Mouse (Mus musculus) neural tube, embryonic 13.5 days (tissue): ENCODE results near the gene Carns1. TPM values are rescaled to one million over a fixed set of nuclear protein-coding genes. Genes with fewer than 3 reads are reported as not detected.
"Not testable (repeated sequence)": the region's sequence is repeated elsewhere in the genome, so short reads cannot be mapped to it uniquely, and the experiment has no call there.

Source experiments
- ATAC-seq: fragments of 200-750 bp; cut with Nextera tagmentation; 2 replicates; pipeline ENCODE4 v1.8.0; 2017; ENCODE audit warnings: low read depth, mild to moderate bottlenecking, moderate TSS enrichment, moderate library complexity
- H3K27ac ChIP-seq: fragments of 300-500 bp; sonication (generic); replicated peaks from 2 replicates; pipeline ENCODE4 v1.5.1; 2015; ENCODE audit warnings: moderate library complexity, mild to moderate bottlenecking, inconsistent platforms
- H3K27me3 ChIP-seq: fragments of 300-500 bp; sonication (generic); 2 replicates; pipeline ENCODE4 v1.6.1; 2015; ENCODE audit warnings: mild to moderate bottlenecking, inconsistent platforms
- H3K36me3 ChIP-seq: fragments of 300-500 bp; sonication (generic); 2 replicates; pipeline ENCODE4 v1.6.1; 2015; ENCODE audit warnings: mild to moderate bottlenecking, inconsistent platforms
- H3K4me1 ChIP-seq: fragments of 300-500 bp; sonication (generic); replicated peaks from 2 replicates; pipeline ENCODE4 v1.6.1; 2015; ENCODE audit warnings: inconsistent platforms
- H3K4me2 ChIP-seq: fragments of 300-500 bp; sonication (generic); 2 replicates; pipeline ENCODE4 v1.6.1; 2015; ENCODE audit warnings: inconsistent platforms, mild to moderate bottlenecking, moderate library complexity
- H3K4me3 ChIP-seq: fragments of 300-500 bp; sonication (generic); 2 replicates; pipeline ENCODE4 v1.5.1; 2015; ENCODE audit warnings: mild to moderate bottlenecking, inconsistent platforms
- H3K9ac ChIP-seq: fragments of 300-500 bp; sonication (generic); 2 replicates; pipeline ENCODE4 v1.6.1; 2015; ENCODE audit warnings: moderate library complexity, mild to moderate bottlenecking, inconsistent platforms
- H3K9me3 ChIP-seq: fragments of 300-500 bp; sonication (generic); 2 replicates; pipeline ENCODE4 v1.6.1; 2016; ENCODE audit warnings: inconsistent platforms
- WGBS: fragments of 180-500 bp; shearing (Covaris S2); methylation state at CpG from one replicate; pipeline ENCODE4 v1.1.7; 2015; 5-methylcytosine and 5-hydroxymethylcytosine counted together
- polyA plus RNA-seq: library from polyadenylated mRNA; unstranded; fragments of >200 nt; fragmentation: Nextera tagmentation; extraction: Ambion mirVana; gene quantifications from 2 replicates; pipeline ENCODE4 v1.2.1, GENCODE M21; 2015

The Carns1 gene
- polyA plus RNA-seq, 1 experiment from 2014 or later, result 5.1 TPM

DNA sequence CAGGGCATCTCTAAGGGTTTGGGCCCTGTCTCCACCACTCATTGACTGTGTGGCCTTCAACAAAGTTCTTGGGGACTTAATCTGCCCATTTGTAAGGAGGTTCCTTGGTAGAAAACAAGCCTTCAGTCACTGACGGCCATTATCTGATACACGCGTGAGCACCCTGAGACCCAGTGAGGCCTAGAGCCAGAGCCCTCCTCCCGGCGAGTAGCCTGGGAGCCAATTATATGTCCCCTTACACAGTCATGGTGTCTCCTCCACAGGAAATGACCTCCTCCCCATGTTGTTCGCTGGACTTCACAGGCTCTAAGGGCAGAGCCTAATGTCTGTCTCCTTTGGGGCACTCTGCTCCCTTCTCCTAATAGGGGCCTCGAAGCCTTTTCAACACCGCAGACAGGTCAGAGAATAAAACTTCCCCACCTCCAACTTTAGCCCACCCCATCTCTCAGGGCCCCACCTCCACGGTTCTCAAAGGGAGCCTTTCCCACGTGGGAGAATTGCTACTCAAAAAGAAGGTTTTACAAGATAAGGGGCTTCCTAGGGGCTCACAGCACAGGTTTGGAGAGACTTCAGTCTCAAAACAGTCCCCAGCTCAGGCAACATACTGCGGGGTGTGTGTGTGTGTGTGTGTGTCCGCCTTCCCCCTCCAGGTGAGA lies 28.8 kb downstream of the Carns1 start:
- Histone ChIP-seq H3K4me1 (peaks cover 23% of the 10 kb centered on the region), H3K27ac (no peak overlapping the region), H3K9ac (no peak overlapping the region), H3K9me3 (no peaks in the 10 kb centered on the region), H3K4me2 (no peak overlapping the region), H3K36me3 (peaks cover 16% of the 10 kb centered on the region), H3K4me3 (no peak overlapping the region), H3K27me3 (no peaks in the 10 kb centered on the region)
- no peak for ATAC-seq
- WGBS, result 65% methylated on average over 12 of the region's 12 CpGs

DNA sequence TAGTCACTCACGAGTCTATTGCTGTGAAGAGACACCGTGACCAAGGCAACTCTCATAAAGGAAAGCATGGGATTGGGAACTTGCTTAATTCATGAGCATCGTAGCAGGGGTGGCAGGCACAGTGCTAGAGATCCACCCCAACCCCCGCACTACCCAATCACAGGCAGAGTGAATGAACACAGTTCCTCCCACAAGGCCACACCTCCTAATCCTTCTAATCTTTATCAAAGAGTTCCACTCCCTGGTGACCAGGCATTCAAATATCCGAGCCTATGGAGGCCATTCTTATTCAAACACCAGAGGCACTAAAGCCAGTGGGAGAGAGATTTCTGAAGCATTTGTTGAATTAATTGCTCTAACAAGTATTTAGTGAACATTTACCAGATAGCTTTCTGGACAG lies 29.3 kb downstream of the Carns1 start:
- Histone ChIP-seq H3K9me3 (no peaks in the 10 kb centered on the region), H3K27ac (no peak overlapping the region), H3K4me1 (peaks cover 23% of the 10 kb centered on the region), H3K4me3 (no peak overlapping the region), H3K36me3 (peaks cover 12% of the 10 kb centered on the region), H3K27me3 (no peaks in the 10 kb centered on the region), H3K4me2 (no peak overlapping the region), H3K9ac (no peak overlapping the region)
- 84% methylated on average over 5 of the region's 5 CpGs for WGBS
- ATAC-seq, result no peak

GRCm38 (mm10) chr19:4144550-4145498 lies 30.5 kb downstream of the Carns1 start:
- Histone ChIP-seq H3K9ac (no peak overlapping the region), H3K4me2 (no peak overlapping the region), H3K36me3 (0 out of 2 replicates have a peak, but pooled peaks cover under 1% of the 10 kb centered on the region), H3K27ac (no peak overlapping the region), H3K4me1 (peaks cover 19% of the 10 kb centered on the region), H3K27me3 (no peaks in the 10 kb centered on the region), H3K9me3 (no peaks in the 10 kb centered on the region), H3K4me3 (no peak overlapping the region)
- WGBS, result 85% methylated on average over 16 of the region's 16 CpGs
- no peak for ATAC-seq

DNA sequence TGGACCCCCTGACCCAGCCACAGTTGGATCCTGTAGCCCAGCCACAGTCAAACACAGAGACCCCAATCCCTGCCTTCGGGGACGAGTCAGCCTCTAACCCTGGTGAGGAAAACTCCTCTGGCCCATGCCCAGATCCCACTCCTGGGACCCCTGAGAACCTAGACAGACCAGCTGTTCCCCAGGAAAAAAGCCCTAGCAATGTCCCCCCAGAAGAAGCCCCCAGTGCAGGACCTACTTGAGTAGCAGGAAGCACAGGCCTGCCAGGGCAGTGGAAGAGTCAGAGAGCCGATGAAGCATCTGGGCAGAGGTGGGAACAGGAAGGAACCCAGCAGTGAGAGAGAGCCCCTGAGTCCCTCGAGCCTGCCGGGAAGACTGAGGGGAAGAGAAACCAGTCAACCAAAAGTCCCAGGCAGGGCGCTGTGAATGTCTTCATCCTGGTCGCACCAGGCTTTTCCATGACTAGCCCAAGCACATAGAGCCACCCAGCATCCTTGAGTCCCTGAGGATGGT lies 31.5 kb downstream of the Carns1 start, which contains the start of gene Cabp4:
Gene Cabp4, minus strand, starts transcription at position 275 of the 510 bp plus-strand sequence.
- H3K36me3 ChIP-seq, result no peaks in the 10 kb centered on the region
- H3K4me1 ChIP-seq, result peaks cover 16% of the 10 kb centered on the region
- ATAC-seq, result no peak
- H3K4me2 ChIP-seq, result no peak within 1 kb of the TSS
- no peak within 1 kb of the TSS for H3K9ac ChIP-seq
- no peaks in the 10 kb centered on the region for H3K27me3 ChIP-seq
- H3K27ac ChIP-seq, result no peak within 1 kb of the TSS
- 84% methylated on average over 7 of the region's 7 CpGs for WGBS
- no peak within 1 kb of the TSS for H3K4me3 ChIP-seq
- H3K9me3 ChIP-seq, result no peaks in the 10 kb centered on the region

DNA sequence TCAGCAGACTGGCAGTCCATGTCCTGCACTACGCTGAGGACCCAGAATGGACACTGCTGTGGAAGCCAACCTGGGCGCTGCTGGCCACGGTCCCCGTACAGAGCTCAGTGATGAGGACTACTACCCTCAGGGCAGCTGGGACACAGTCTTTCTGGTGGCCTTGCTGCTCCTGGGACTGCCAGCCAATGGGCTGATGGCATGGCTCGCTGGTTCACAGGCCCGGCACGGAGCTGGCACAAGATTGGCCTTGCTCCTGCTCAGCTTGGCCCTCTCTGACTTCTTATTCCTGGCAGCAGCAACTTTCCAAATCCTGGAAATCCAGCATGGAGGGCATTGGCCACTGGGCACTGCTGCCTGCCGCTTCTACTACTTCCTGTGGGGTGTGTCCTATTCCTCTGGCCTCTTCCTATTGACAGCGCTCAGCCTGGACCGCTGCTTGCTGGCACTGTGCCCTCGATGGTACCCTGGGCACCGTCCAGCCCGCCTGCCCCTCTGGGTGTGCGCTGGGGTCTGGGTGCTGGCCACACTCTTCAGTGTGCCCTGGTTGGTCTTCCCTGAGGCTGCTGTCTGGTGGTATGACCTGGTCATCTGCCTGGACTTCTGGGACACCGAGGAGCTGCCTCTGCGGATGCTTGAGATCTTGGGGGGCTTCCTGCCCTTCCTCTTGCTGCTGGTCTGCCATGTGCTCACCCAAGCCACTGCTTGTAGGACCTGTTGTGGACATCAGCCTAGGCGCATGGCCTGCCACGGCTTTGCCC lies 32.7 kb downstream of the Carns1 start:
- H3K27ac ChIP-seq, result no peak overlapping the region
- peaks cover 11% of the 10 kb centered on the region for H3K4me1 ChIP-seq
- no peaks in the 10 kb centered on the region for H3K9me3 ChIP-seq
- H3K36me3 ChIP-seq, result no peaks in the 10 kb centered on the region
- no peaks in the 10 kb centered on the region for H3K27me3 ChIP-seq
- no peak for ATAC-seq
- WGBS, result 91% methylated on average over 18 of the region's 18 CpGs
- H3K4me3 ChIP-seq, result no peak overlapping the region
- H3K4me2 ChIP-seq, result no peak overlapping the region
- no peak overlapping the region for H3K9ac ChIP-seq

GRCm38 (mm10) chr19:4140147-4140546 lies 35.1 kb downstream of the Carns1 start:
- no peak overlapping the region for H3K4me3 ChIP-seq
- no peaks in the 10 kb centered on the region for H3K27me3 ChIP-seq
- no peaks in the 10 kb centered on the region for H3K9me3 ChIP-seq
- H3K4me1 ChIP-seq, result peaks cover 10% of the 10 kb centered on the region; the same call in 1 of the 2 replicates
- H3K9ac ChIP-seq, result no peak overlapping the region
- no peak overlapping the region for H3K27ac ChIP-seq
- ATAC-seq, result no peak
- WGBS, result 78% methylated on average over 6 of the region's 6 CpGs
- H3K4me2 ChIP-seq, result no peak overlapping the region
- H3K36me3 ChIP-seq, result no peaks in the 10 kb centered on the region

GRCm38 (mm10) chr19:4139446-4139845 lies 35.8 kb downstream of the Carns1 start, which contains the start of gene Gpr152:
Gene Gpr152 (plus strand): TSS chr19:4139787.
- Histone ChIP-seq H3K27ac (no peak within 1 kb of the TSS), H3K4me2 (no peak within 1 kb of the TSS), H3K4me3 (no peak within 1 kb of the TSS), H3K4me1 (peaks cover 10% of the 10 kb centered on the region; the same call in 1 of the 2 replicates), H3K27me3 (no peaks in the 10 kb centered on the region), H3K36me3 (no peaks in the 10 kb centered on the region), H3K9me3 (no peaks in the 10 kb centered on the region), H3K9ac (no peak within 1 kb of the TSS)
- ATAC-seq, result no peak
- 73% methylated on average over 2 of the region's 2 CpGs for WGBS

GRCm38 (mm10) chr19:4137913-4138312 lies 37.4 kb downstream of the Carns1 start:
- Histone ChIP-seq H3K9ac (no peak overlapping the region), H3K27me3 (no peaks in the 10 kb centered on the region), H3K4me1 (peaks cover 10% of the 10 kb centered on the region; the same call in 1 of the 2 replicates), H3K4me3 (no peak overlapping the region), H3K36me3 (peaks cover 6% of the 10 kb centered on the region), H3K9me3 (no peaks in the 10 kb centered on the region), H3K27ac (no peak overlapping the region), H3K4me2 (no peak overlapping the region)
- 75% methylated on average over 5 of the region's 5 CpGs for WGBS
- ATAC-seq, result no peak

DNA sequence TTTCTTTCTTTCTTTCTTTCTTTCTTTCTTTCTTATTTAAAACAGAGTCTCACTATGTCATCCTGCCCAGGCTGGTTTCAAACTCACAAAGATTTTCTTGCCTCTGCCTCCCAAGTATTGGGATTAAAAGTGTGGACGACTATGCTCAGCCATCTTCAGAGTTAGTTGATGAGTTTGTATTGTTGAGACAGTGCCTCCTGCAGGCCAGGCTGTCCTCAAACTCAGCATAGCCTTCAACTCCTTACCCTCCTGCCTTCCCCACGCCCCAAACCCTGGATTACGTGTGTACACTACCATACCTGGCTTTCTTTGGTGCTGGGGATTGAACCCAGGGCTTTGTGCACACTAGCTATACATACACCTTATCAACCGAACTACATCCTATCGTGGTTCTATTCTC lies 38.8 kb downstream of the Carns1 start:
- H3K36me3 ChIP-seq, result peaks cover 20% of the 10 kb centered on the region
- peaks cover 10% of the 10 kb centered on the region; the same call in 1 of the 2 replicates for H3K4me1 ChIP-seq
- H3K27ac ChIP-seq, result no peak overlapping the region
- no peak for ATAC-seq
- no peak overlapping the region for H3K9ac ChIP-seq
- WGBS, result 82% methylated on average over 5 of the region's 5 CpGs
- H3K4me2 ChIP-seq, result no peak overlapping the region
- H3K9me3 ChIP-seq, result no peaks in the 10 kb centered on the region
- H3K4me3 ChIP-seq, result no peak overlapping the region
- H3K27me3 ChIP-seq, result no peaks in the 10 kb centered on the region

- not testable (repeated sequence) for H3K9ac ChIP-seq, ATAC-seq, H3K4me3 ChIP-seq, H3K27me3 ChIP-seq, H3K27ac ChIP-seq, H3K9me3 ChIP-seq, H3K4me2 ChIP-seq
- 25% methylated on average over 8 of the region's 8 CpGs for WGBS
- H3K4me1 ChIP-seq, result peaks cover 10% of the 10 kb centered on the region; the same call in 1 of the 2 replicates
- H3K36me3 ChIP-seq, result peaks cover 26% of the 10 kb centered on the region
These were observed 39.3 kb downstream of the Carns1 start for GRCm38 (mm10) chr19:4135963-4136345.

DNA sequence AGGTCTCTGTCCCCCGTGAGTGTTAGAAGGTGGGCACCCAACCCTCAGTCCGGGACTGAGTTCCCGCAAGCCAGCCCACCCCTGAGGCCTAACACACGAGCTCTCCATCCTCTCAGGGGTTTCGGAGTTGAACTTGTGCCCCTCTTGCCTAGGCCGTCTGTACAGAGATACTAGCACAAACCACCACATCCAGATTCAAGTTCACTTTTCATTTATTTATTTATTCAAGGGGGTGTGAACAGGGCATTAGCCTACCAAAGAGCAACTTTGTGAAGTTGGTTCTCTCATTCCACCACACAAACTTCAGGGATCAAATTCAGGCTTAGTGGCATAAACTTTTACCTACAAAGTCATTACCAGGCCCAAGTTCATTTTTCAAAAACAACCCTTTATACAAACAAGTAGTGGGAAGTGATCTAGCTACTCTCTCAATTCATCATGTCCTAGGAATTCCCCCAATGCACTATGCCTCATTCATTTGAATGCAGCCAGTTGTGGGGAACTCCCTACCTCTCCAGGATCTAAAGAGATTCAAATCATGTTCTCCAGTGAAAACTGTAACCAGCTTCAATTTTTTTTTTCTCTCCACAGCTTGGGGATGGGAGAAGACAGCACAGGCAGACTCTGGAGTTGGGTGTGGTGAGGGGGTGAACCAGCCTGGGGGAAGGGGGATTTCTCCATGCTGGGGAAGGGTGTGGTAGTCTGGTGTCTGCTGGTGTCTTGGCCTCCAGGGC lies 39.9 kb downstream of the Carns1 start:
- not testable (repeated sequence) for H3K4me3 ChIP-seq, ATAC-seq, H3K4me2 ChIP-seq, H3K9ac ChIP-seq, H3K27me3 ChIP-seq, H3K9me3 ChIP-seq, H3K27ac ChIP-seq
- Histone ChIP-seq H3K4me1 (peaks cover 10% of the 10 kb centered on the region; the same call in 1 of the 2 replicates), H3K36me3 (peaks cover 31% of the 10 kb centered on the region)
- 78% methylated on average over 6 of the region's 6 CpGs for WGBS
